Mouse (Mus musculus) brain, embryonic 14.5 days (tissue): ENCODE results near the gene Zfp277.

Experiments
- CTCF ChIP-seq: fragments of 200-500 bp; IDR thresholded peaks from 2 replicates; pipeline ENCODE4 v1.5.1; 2012; ENCODE audit warnings: inconsistent platforms, mild to moderate bottlenecking, moderate library complexity, borderline replicate concordance; ENCODE audit not compliant: insufficient read depth, insufficient read length; ENCODE audit errors: extremely low read depth
- POLR2A ChIP-seq: fragments of 200-500 bp; IDR thresholded peaks from 2 replicates; pipeline ENCODE4 v1.6.1; 2012; ENCODE audit warnings: mild to moderate bottlenecking, inconsistent platforms, borderline replicate concordance; ENCODE audit not compliant: poor library complexity, insufficient read depth, insufficient read length, severe bottlenecking; ENCODE audit errors: extremely low read depth

DNA sequence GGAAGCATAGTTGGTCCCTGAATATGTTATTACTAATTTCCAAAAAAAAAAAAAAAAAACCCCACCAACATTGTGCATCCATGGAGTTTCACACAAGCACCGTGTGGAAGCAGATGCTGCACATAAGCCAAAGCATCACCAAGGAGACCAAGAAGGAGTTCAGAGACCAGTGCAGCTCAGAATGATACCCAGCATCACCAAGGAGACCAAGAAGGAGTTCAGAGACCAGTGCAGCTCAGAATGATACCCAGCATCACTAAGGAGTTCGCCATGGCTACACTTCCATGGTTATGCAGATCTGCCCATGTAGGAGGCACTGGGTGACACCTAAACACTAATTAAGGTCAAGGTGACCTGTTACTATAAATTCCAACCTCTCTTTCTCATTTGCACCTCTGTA, 46.8 kb downstream of the Zfp277 start:
- TF ChIP-seq POLR2A, result no peak
- TF ChIP-seq CTCF, result no peak
